Mouse (Mus musculus): ENCODE data around the gene Scnm1.
"Not testable (repeated sequence)": the region's sequence is repeated elsewhere in the genome, so short reads cannot be mapped to it uniquely, and the experiment has no call there.

The Scnm1 gene

GRCm38 (mm10) chr3:95107308-95107707 lies 26.5 kb downstream of the Scnm1 start:
- not testable (repeated sequence) for DNase-seq (ENCODE audit: low read depth, low spot score)

- DNase-seq (ENCODE audit: low read depth, low spot score): peak; percentile 97
These were observed 27.3 kb downstream of the Scnm1 start, which contains the start of gene Pip5k1a for GRCm38 (mm10) chr3:95106338-95107117. Pip5k1a (minus strand) TSS chr3:95106930.

DNA sequence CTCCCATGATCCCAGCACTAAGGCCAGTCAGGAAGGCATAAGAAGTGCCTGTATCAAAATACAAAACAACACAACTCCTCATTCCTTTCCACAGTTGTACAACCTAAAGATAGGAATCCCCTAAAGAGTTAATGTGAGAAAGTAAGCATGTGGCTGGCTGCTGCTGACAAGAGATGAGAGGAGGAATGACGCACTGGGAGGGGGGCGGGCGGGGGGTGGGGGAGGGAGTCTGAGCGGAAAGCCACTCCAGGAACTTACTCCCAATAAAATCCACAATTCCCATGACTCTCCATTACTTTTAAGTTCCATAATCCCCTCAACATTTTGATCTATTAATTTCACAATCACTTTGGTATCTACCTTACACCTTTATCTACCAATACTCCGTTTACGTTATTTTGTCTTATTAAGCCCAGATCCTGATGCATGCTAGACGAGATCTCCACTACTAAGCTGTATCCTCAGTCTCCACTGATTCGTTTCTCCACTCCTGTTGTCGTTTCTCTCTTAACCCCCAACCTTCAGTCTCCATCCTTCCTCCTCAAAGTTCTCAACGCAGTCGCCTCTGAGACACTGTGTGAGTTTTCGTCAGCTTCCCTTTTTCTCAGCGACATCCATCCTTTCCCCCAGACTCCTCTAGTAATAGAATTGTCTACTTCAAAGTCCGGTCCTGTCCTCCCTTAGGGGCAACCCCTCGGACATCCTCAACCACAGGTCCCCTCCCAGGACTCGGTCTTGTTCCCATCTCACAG lies 28.0 kb downstream of the Scnm1 start:
- DNase-seq (ENCODE audit: low read depth, low spot score): no peak

DNA sequence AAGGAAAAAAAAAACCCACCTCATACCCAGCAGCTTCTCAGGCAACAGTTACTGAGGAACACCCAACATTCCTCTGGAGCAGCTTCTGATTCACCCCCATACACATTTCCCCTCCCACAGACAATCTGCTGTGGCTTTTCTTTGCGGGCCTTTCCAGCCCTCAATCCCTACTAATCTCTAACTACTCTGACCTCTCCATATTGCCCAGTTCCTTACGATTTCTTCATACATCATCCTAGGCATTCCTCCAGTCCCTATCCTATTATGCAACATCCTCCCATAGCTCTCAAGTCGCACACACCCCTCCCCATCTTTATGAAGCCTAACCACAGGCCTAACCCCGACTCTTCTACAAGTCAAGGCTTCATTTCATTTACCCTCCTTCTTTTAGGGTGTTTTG lies 28.7 kb downstream of the Scnm1 start:
- no peak for DNase-seq (ENCODE audit: low read depth, low spot score)

DNA sequence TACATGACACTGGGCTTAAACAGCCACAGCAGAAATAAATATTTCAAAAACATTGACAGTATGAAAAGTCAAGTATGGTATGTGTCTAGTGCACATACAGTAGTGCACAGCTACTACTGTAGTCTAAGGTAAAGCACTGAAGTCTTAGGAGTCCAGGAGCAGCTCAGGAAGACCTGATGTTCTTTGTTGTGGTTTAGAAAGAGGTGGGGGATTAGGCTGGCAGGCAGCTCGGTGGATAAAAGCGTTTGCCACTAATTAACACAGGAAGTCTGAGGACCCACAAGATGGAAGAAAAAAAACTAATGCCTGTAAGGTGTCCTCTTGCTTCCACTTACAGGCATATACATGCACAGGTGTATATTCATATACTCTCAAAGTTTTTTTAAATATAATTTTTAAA lies 33.0 kb downstream of the Scnm1 start:
- DNase-seq (ENCODE audit: low read depth, low spot score): no peak

DNA sequence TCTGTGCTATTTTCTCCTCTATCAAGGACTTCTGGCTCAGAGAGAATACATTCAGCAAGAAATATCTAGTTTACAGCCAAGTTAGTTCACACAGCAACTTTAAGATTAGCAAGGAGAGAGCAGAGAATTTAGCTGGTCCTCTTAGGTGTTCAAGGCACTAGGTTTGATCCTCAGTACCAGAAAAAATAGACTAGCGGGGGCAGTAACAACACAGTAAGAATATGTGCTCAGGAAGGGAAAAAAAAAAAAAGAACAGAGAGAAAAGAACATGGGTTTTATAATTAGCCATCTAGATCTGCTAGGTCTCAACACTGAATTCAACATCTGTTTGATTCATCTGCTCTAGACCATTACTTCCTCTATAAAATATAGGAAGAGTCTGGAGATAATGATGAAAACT lies 45.7 kb downstream of the Scnm1 start:
- DNase-seq (ENCODE audit: low read depth, low spot score): no peak

Measured in WW6 (cell line).